Mouse (Mus musculus): ENCODE measurements around the gene Slc6a11. TPM values are rescaled to one million over a fixed set of nuclear protein-coding genes. Genes with fewer than 3 reads are reported as not detected.

Gene Slc6a11
- polyA plus RNA-seq, 1 experiment = not detected

DNA sequence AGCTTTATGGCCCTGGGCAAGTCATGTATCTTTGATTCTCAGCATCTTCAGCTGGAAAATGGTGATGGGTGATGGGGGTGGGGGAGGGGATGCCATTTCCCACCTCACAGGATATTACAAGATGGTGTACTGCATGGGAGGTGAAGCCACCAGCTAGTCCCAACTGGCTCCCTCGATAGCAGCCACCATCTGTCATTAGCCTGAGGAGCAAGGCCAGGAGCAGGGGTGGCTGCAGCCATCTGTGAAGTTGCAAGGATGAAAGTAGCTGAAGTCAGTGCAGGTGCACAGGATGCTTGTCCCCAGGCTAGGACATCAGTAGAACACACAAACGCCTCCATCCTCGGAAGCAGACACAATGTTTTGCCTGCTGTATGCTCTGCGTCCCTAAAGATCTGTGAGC lies 159.9 kb downstream of the Slc6a11 start:
- no peak for DNase-seq
- 69% methylated on average over 4 of the region's 4 CpGs for WGBS

GRCm38 (mm10) chr6:114291396-114291795 lies 160.4 kb downstream of the Slc6a11 start:
- WGBS = 63% methylated on average over 5 of the region's 5 CpGs

More for the DNA sequence above, 159.9 kb downstream of the Slc6a11 start:
- no peak overlapping the region for H3K4me3 ChIP-seq (ENCODE audit: insufficient read depth, low read depth, low read length)
- no peak for TF ChIP-seq POLR2A (IDR thresholded peaks at IDR 0.05; ENCODE audit: low read depth, low read length)
- TF ChIP-seq CTCF (conservative IDR thresholded peaks at IDR 0.05; ENCODE audit: insufficient read depth, insufficient read length, low read depth, low read length) = no peak
- no peaks in the 10 kb centered on the region for H3K27me3 ChIP-seq (replicated peaks; ENCODE audit: control insufficient read depth, insufficient read depth, low read length)
- no peaks in the 10 kb centered on the region for H3K36me3 ChIP-seq (ENCODE audit: control insufficient read depth, insufficient read depth, low read length)
- H3K4me1 ChIP-seq (ENCODE audit: control insufficient read depth, insufficient read depth, low read length) = no peaks in the 10 kb centered on the region
- no peak overlapping the region for H3K27ac ChIP-seq (ENCODE audit: insufficient read depth, low read depth, low read length)

GRCm38 (mm10) chr6:114293511-114293910 lies 162.5 kb downstream of the Slc6a11 start:
- H3K36me3 ChIP-seq (ENCODE audit: control insufficient read depth, insufficient read depth, low read length) = no peaks in the 10 kb centered on the region
- DNase-seq = no peak
- no peak for TF ChIP-seq CTCF (conservative IDR thresholded peaks at IDR 0.05; ENCODE audit: insufficient read depth, insufficient read length, low read depth, low read length)
- TF ChIP-seq POLR2A (IDR thresholded peaks at IDR 0.05; ENCODE audit: low read depth, low read length) = no peak
- WGBS = 31% methylated on average over 8 of the region's 8 CpGs
- H3K27ac ChIP-seq (ENCODE audit: insufficient read depth, low read depth, low read length) = no peak overlapping the region
- H3K4me3 ChIP-seq (ENCODE audit: insufficient read depth, low read depth, low read length) = no peak overlapping the region
- H3K27me3 ChIP-seq (replicated peaks; ENCODE audit: control insufficient read depth, insufficient read depth, low read length) = no peaks in the 10 kb centered on the region
- no peaks in the 10 kb centered on the region for H3K4me1 ChIP-seq (ENCODE audit: control insufficient read depth, insufficient read depth, low read length)

More at GRCm38 (mm10) chr6:114291396-114291795, 160.4 kb downstream of the Slc6a11 start:
- no peak overlapping the region for H3K4me3 ChIP-seq (ENCODE audit: insufficient read depth, low read depth, low read length)
- H3K4me1 ChIP-seq (ENCODE audit: control insufficient read depth, insufficient read depth, low read length) = no peaks in the 10 kb centered on the region
- DNase-seq = no peak
- no peaks in the 10 kb centered on the region for H3K36me3 ChIP-seq (ENCODE audit: control insufficient read depth, insufficient read depth, low read length)
- H3K27me3 ChIP-seq (replicated peaks; ENCODE audit: control insufficient read depth, insufficient read depth, low read length) = no peaks in the 10 kb centered on the region
- TF ChIP-seq CTCF (conservative IDR thresholded peaks at IDR 0.05; ENCODE audit: insufficient read depth, insufficient read length, low read depth, low read length) (no peak), POLR2A (IDR thresholded peaks at IDR 0.05; ENCODE audit: low read depth, low read length) (no peak)
- no peak overlapping the region for H3K27ac ChIP-seq (ENCODE audit: insufficient read depth, low read depth, low read length)

GRCm38 (mm10) chr6:114295086-114295485 lies 164.0 kb downstream of the Slc6a11 start:
- H3K4me1 ChIP-seq (ENCODE audit: control insufficient read depth, insufficient read depth, low read length) = no peaks in the 10 kb centered on the region
- no peaks in the 10 kb centered on the region for H3K36me3 ChIP-seq (ENCODE audit: control insufficient read depth, insufficient read depth, low read length)
- no peak for DNase-seq
- H3K27me3 ChIP-seq (replicated peaks; ENCODE audit: control insufficient read depth, insufficient read depth, low read length) = no peaks in the 10 kb centered on the region
- TF ChIP-seq POLR2A (IDR thresholded peaks at IDR 0.05; ENCODE audit: low read depth, low read length) = no peak
- no peak for TF ChIP-seq CTCF (conservative IDR thresholded peaks at IDR 0.05; ENCODE audit: insufficient read depth, insufficient read length, low read depth, low read length)
- no peak overlapping the region for H3K27ac ChIP-seq (ENCODE audit: insufficient read depth, low read depth, low read length)
- 89% methylated on average over 4 of the region's 4 CpGs for WGBS
- no peak overlapping the region for H3K4me3 ChIP-seq (ENCODE audit: insufficient read depth, low read depth, low read length)

DNA sequence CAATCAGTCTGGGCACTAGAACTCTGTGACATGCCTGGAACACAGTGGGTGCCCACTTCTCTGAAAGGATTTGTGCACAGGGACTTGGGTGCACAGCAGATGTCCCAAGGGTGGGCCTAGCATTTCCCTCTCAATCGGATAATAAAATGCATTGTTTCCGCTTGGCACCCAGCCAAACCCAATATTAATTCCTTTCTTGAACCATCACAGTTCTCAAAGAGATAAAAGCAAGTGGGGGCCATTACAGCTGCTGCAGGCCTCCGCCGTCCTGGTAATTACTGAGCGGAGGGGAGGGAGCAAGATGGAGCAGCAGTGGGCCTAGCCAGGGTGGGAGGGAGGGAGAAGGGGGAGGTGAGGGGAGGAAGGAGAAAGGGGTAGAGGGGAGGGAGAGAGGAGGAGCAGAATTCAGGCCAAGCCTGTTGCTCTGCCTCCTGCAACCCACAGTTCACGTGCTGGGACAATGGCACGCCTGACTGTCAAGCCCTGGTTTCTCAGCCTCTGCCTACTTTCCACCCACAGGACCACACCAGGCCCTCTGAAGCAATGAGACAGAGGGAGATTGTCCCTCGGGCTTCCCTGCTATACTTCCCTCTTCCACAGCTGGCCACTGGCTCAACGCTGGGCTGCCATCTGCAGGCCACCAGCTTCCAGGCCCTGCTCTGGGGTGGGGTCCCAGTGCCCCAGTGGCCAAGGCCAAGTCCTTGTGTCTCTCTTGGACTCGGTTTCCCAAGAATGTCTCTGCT lies 166.4 kb downstream of the Slc6a11 start:
- H3K36me3 ChIP-seq (ENCODE audit: control insufficient read depth, insufficient read depth, low read length) = no peaks in the 10 kb centered on the region
- DNase-seq = no peak
- no peak overlapping the region for H3K27ac ChIP-seq (ENCODE audit: insufficient read depth, low read depth, low read length)
- WGBS = 54% methylated on average over 10 of the region's 10 CpGs
- H3K4me3 ChIP-seq (ENCODE audit: insufficient read depth, low read depth, low read length) = no peak overlapping the region
- no peaks in the 10 kb centered on the region for H3K4me1 ChIP-seq (ENCODE audit: control insufficient read depth, insufficient read depth, low read length)
- TF ChIP-seq CTCF (conservative IDR thresholded peaks at IDR 0.05; ENCODE audit: insufficient read depth, insufficient read length, low read depth, low read length) = no peak
- no peak for TF ChIP-seq POLR2A (IDR thresholded peaks at IDR 0.05; ENCODE audit: low read depth, low read length)
- H3K27me3 ChIP-seq (replicated peaks; ENCODE audit: control insufficient read depth, insufficient read depth, low read length) = no peaks in the 10 kb centered on the region

Other genes starting within 250 kb of the Slc6a11 start
- gene Atp2b2, start 88.6 kb upstream of the Slc6a11 start, polyA plus RNA-seq (2012; rRNA removed) = 0.84 TPM in 2 replicates
- gene Slc6a1, start 151.4 kb downstream of the Slc6a11 start, polyA plus RNA-seq (2012; rRNA removed) = 0.03 and 0.19 TPM in 2 replicates